Mouse (Mus musculus) urinary bladder, adult 2 months (tissue): Measurements from ENCODE around the gene Olfr323. TPM values are rescaled to one million over a fixed set of nuclear protein-coding genes. Genes with fewer than 3 reads are reported as not detected.

Source experiments
- DNase-seq: peaks from one replicate; pipeline ENCODE4 v3.0.0; 2022; ENCODE audit warnings: low spot score
- polyA plus RNA-seq: library from polyadenylated mRNA; depleted of rRNA; stranded (reverse); fragments of >200 nt; gene quantifications from 2 replicates; pipeline ENCODE4 v1.2.3, GENCODE M21; 2012; rRNA removed

Olfr323 gene
- polyA plus RNA-seq, 1 experiment: not detected

GRCm38 (mm10) chr11:58602800-58603560 is 27.3 kb downstream of the Olfr323 start:
- DNase-seq: no peak

- no peak for DNase-seq
Measured at GRCm38 (mm10) chr11:58602062-58602461, 28.2 kb downstream of the Olfr323 start.

GRCm38 (mm10) chr11:58597837-58598236 is 32.5 kb downstream of the Olfr323 start:
- no peak for DNase-seq

DNA sequence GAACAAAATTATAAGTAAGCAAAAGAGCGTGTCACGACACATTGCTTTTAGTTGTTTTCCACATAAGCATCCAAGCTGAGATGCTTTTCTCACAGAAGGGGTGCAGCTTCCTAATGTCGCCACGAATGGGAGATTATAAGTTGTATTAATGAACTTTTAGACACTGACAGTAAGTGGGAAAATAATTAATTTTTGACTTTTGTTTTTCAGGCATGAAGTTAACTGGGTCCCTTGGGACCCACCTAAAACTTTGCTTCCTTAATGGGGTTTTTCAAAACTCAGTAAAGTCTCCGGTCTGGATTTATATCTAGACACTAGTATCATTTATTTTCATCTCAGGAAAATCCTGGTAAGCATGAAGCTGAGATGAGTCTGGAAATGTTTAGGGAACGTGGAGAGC is 35.5 kb downstream of the Olfr323 start, which contains the start of gene Olfr324:
Gene Olfr324, plus strand, starts transcription at position 301 of the 400 bp plus-strand sequence.
- no peak for DNase-seq

- no peak for DNase-seq
Measured at GRCm38 (mm10) chr11:58588620-58589250, 41.6 kb downstream of the Olfr323 start.

DNA sequence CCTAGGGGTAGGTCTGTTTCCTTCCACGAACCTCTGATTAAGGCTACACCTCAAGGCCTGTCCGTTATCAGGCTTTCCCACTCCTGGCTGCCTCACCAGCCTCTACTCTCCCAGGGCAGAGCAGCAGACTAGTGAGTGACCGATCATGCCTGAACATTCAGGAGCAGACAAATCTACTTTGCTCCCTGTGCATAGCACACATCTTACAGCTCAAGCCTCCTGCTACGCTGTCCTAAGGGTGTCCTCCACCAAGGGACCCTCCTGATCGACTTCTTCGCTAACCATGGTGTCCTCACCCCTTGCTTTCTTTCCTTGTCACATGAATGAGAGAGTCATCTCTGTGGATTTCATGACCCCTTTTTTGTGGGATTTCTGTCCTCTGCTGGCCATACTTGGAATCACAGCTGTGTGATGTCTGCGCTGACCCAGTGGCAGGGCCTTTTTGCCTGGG is 42.4 kb downstream of the Olfr323 start:
- no peak for DNase-seq

DNA sequence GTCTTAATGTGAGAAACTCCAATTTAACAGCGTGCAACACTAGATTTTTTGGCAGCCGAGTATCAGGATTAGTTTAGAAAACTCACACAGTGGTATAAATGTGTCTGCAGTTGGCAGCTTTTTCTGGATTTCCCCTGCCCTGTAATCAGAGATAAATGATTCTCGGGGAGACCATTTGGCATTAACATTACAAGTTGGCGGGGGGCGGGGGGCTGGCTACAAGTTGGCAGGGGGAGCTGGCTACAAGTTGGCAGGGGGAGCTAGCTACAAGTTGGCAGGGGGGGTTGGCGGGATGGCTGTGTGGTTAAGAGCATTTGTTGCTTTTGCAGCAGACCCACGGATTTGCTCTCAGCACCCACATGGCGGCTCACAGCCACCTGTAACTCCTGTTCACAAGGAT is 51.7 kb downstream of the Olfr323 start:
- no peak for DNase-seq

- DNase-seq: no peak
Measured at GRCm38 (mm10) chr11:58577430-58577829, 52.9 kb downstream of the Olfr323 start, which contains the start of gene Olfr325. Gene Olfr325 (plus strand): TSS chr11:58577730.

Other genes starting within 250 kb of the Olfr323 start
- 0.07 TPM in 1 of 2 replicates, not detected in the other for gene 1810065E05Rik, start 209.4 kb downstream of the Olfr323 start, polyA plus RNA-seq
- gene Gm12253, start 197.9 kb downstream of the Olfr323 start, polyA plus RNA-seq: not detected in 2 replicates
- not detected in 2 replicates for gene Lypd9, start 177.6 kb downstream of the Olfr323 start, polyA plus RNA-seq
- gene Olfr30, start 168.2 kb downstream of the Olfr323 start, polyA plus RNA-seq: not detected in 2 replicates
- not detected in 2 replicates for gene Olfr332, start 137.9 kb downstream of the Olfr323 start, polyA plus RNA-seq
- not detected in 2 replicates for gene Olfr331, start 127.9 kb downstream of the Olfr323 start, polyA plus RNA-seq
- not detected in 2 replicates for gene Olfr330, start 95.7 kb downstream of the Olfr323 start, polyA plus RNA-seq
- gene Olfr329-ps, start 84.1 kb downstream of the Olfr323 start, polyA plus RNA-seq: not detected in 2 replicates
- not detected in 2 replicates for gene Olfr328, start 74.9 kb downstream of the Olfr323 start, polyA plus RNA-seq
- gene Olfr224, start 59.9 kb downstream of the Olfr323 start, polyA plus RNA-seq: not detected in 2 replicates
- gene Olfr325, start 52.8 kb downstream of the Olfr323 start, polyA plus RNA-seq: not detected in 2 replicates
- not detected in 2 replicates for gene Olfr324, start 35.4 kb downstream of the Olfr323 start, polyA plus RNA-seq
- gene 2210407C18Rik, start 14.4 kb downstream of the Olfr323 start, polyA plus RNA-seq: not detected in 2 replicates
- gene Trim58, start 10.0 kb upstream of the Olfr323 start, polyA plus RNA-seq: not detected in 2 replicates
- not detected in 2 replicates for gene Olfr322, start 28.3 kb upstream of the Olfr323 start, polyA plus RNA-seq
- gene Olfr320, start 50.6 kb upstream of the Olfr323 start, polyA plus RNA-seq: not detected in 2 replicates
- not detected in 2 replicates for gene Olfr319, start 68.7 kb upstream of the Olfr323 start, polyA plus RNA-seq
- not detected in 2 replicates for gene Olfr318, start 93.5 kb upstream of the Olfr323 start, polyA plus RNA-seq
- gene Olfr317, start 108.7 kb upstream of the Olfr323 start, polyA plus RNA-seq: not detected in 2 replicates
- not detected in 2 replicates for gene Olfr316, start 122.2 kb upstream of the Olfr323 start, polyA plus RNA-seq
- not detected in 2 replicates for gene Olfr315, start 142.7 kb upstream of the Olfr323 start, polyA plus RNA-seq
- not detected in 2 replicates for gene Olfr314, start 152.5 kb upstream of the Olfr323 start, polyA plus RNA-seq
- 4.1 and 4.7 TPM in 2 replicates for gene Fam183b, start 171.5 kb upstream of the Olfr323 start, polyA plus RNA-seq
- gene Olfr313, start 184.5 kb upstream of the Olfr323 start, polyA plus RNA-seq: 0.01 TPM in 1 of 2 replicates, not detected in the other
- not detected in 2 replicates for gene Olfr312, start 198.7 kb upstream of the Olfr323 start, polyA plus RNA-seq
- gene Olfr311, start 208.8 kb upstream of the Olfr323 start, polyA plus RNA-seq: not detected in 2 replicates
- gene Gm12258, start 216.7 kb upstream of the Olfr323 start, polyA plus RNA-seq: 9.9 and 14.3 TPM in 2 replicates
- gene 2810021J22Rik, start 236.7 kb upstream of the Olfr323 start, polyA plus RNA-seq: 4.6 and 4.9 TPM in 2 replicates